Mouse (Mus musculus) stomach, postnatal 0 days (tissue): ENCODE data around the gene Slc38a5.

Source experiments
- CTCF ChIP-seq: IDR thresholded peaks from 2 replicates; pipeline ENCODE4 v1.5.1; 2016; ENCODE audit warnings: antibody characterized with exemption, low read depth, mild to moderate bottlenecking, moderate library complexity
- EP300 ChIP-seq: optimal IDR thresholded peaks from 2 replicates; pipeline ENCODE3; 2016; ENCODE audit warnings: antibody characterized with exemption

DNA sequence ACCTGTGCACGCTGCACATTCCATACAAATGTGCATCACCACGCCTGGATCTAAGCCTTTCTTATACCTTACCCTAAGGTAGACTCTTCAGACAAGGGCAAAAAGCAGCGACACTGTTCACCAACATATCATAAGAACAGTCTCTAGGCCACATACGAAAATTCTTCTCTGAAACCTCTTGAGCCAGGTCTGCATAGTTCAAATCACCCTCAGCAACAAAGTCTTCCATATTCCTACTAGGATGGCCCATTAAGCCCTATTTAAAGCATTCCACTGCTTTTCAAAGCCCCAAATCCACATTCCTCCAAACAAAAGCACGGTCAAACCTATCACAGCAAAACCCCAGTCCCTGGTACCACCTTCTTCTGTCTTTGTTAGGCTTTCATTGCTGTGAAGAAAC is 17.7 kb downstream of the Slc38a5 start:
- TF ChIP-seq EP300 (no peak), CTCF (no peak)
